Mouse (Mus musculus) myocyte (in vitro differentiated cells): Measurements from ENCODE around the gene Dnlz. TPM values are rescaled to one million over a fixed set of nuclear protein-coding genes. Genes with fewer than 3 reads are reported as not detected.
A peak's percentile ranks its signal among the peaks of the same experiment; 100 is the strongest.

Experiments used
- H3K27me3 ChIP-seq: one replicate; pipeline ENCODE4 v1.6.1; 2011; ENCODE audit not compliant: control insufficient read depth, insufficient read depth, insufficient read length
- H3K36me3 ChIP-seq: one replicate; pipeline ENCODE4 v1.6.1; 2011; ENCODE audit not compliant: control insufficient read depth, insufficient read depth
- H3K4me2 ChIP-seq: one replicate; pipeline ENCODE4 v1.6.1; 2011; ENCODE audit warnings: low read depth, control low read depth
- H3K4me3 ChIP-seq: one replicate; pipeline ENCODE4 v1.5.1; 2011; ENCODE audit warnings: mild to moderate bottlenecking, control low read depth, moderate library complexity
- H3K79me2 ChIP-seq: one replicate; pipeline ENCODE4 v1.6.1; 2011; ENCODE audit not compliant: control insufficient read depth, insufficient read depth
- H3ac ChIP-seq: one replicate; pipeline ENCODE4 v1.6.1; 2011; ENCODE audit not compliant: control insufficient read depth, insufficient read length
- CEBPB ChIP-seq: IDR thresholded peaks from 2 replicates; pipeline ENCODE4 v1.6.1; 2011; ENCODE audit warnings: mild to moderate bottlenecking, moderate library complexity; ENCODE audit not compliant: poor library complexity, insufficient read depth, severe bottlenecking
- E2F4 ChIP-seq: IDR thresholded peaks from one replicate; pipeline ENCODE4 v1.6.1; 2011; ENCODE audit warnings: mild to moderate bottlenecking, control low read depth, moderate library complexity; ENCODE audit not compliant: insufficient read depth
- MAX ChIP-seq: IDR thresholded peaks from one replicate; pipeline ENCODE4 v1.6.1; 2011; ENCODE audit warnings: low read depth, mild to moderate bottlenecking, control low read depth
- MYOD1 ChIP-seq, 3 experiments: IDR thresholded peaks; one replicate each; pipeline ENCODE4 v1.6.1; 2011; ENCODE audit warnings: control low read depth in 2 of 3, low read depth in 2 of 3, mild to moderate bottlenecking in 2 of 3, moderate library complexity in 1 of 3; ENCODE audit not compliant: insufficient read length in 2 of 3, control insufficient read depth in 1 of 3
- MYOG ChIP-seq, 3 experiments: IDR thresholded peaks; one replicate each; pipeline ENCODE4 v1.6.1; 2011; ENCODE audit warnings: control low read depth in 2 of 3, low read depth in 2 of 3, mild to moderate bottlenecking in 2 of 3; ENCODE audit not compliant: insufficient read length in 2 of 3, control insufficient read depth in 1 of 3, insufficient read depth in 1 of 3
- POLR2A ChIP-seq: IDR thresholded peaks from one replicate; pipeline ENCODE4 v1.6.1; 2011; ENCODE audit warnings: low read depth, mild to moderate bottlenecking, control low read depth, moderate library complexity; ENCODE audit not compliant: insufficient read length
- POLR2AphosphoS2 ChIP-seq: IDR thresholded peaks from one replicate; pipeline ENCODE4 v1.6.1; 2011; ENCODE audit warnings: low read depth, control low read depth; ENCODE audit not compliant: insufficient read length
- REST ChIP-seq: IDR thresholded peaks from one replicate; pipeline ENCODE4 v1.6.1; 2011; ENCODE audit warnings: mild to moderate bottlenecking, control low read depth, moderate library complexity; ENCODE audit not compliant: insufficient read depth, insufficient read length
- SRF ChIP-seq: IDR thresholded peaks from one replicate; pipeline ENCODE4 v1.6.1; 2011; ENCODE audit warnings: low read depth; ENCODE audit not compliant: control insufficient read depth, insufficient read length
- TCF12 ChIP-seq: IDR thresholded peaks from one replicate; pipeline ENCODE4 v1.6.1; 2011; ENCODE audit warnings: mild to moderate bottlenecking, control low read depth; ENCODE audit not compliant: poor library complexity, insufficient read depth, severe bottlenecking
- TCF3 ChIP-seq: IDR thresholded peaks from one replicate; pipeline ENCODE4 v1.6.1; 2011; ENCODE audit warnings: low read depth, control low read depth; ENCODE audit not compliant: insufficient read length
- USF1 ChIP-seq: IDR thresholded peaks from one replicate; pipeline ENCODE4 v1.6.1; 2011; ENCODE audit warnings: low read depth, mild to moderate bottlenecking, control low read depth, moderate library complexity
- polyA plus RNA-seq: library from polyadenylated mRNA; unstranded; fragments of >200 nt; fragmentation: generic; extraction: Trizol; gene quantifications from one replicate; pipeline ENCODE4 v1.2.1, GENCODE M21; 2012; ENCODE audit warnings: missing spikeins

The Dnlz gene
- polyA plus RNA-seq, 1 experiment, result 28.4 TPM

DNA sequence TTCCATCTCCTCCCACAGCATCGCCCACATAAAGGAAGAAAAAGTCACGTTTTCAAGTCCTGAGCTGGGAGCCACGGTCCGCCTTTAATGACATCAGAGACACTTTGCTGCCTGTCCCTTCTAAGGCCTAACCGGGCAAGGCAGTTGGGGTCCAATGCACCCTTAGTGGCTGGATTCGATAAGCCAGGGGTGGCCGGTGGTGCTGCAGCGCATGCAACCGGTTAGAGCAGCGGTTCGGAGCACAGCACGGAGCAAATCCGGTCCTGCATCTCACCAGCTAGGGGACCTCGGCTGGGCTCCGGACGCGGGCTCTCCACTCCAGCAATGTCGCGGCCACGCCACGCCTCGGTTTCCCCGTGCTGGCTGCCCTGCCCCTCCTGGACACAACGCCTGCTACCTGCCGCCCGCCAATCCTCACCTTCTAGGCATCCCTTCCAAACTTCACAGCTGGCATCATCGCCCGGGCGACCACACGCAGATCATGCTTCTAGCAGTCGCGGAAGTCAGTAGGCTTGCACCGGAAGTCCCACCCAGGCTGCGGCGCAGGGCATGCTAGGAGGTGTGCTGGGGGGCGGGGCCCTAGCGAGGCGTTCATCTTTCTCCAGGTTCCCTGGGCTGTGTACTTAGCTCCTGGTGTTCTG lies 28.3 kb upstream of the Dnlz start, which contains the start of gene Snapc4:
Snapc4 (minus strand) TSS at position 523 of the 641 bp plus-strand sequence.
- Histone ChIP-seq H3K4me3 (peak within 1 kb of the TSS; percentile 84), H3K4me2 (peak within 1 kb of the TSS; percentile 99), H3ac (peak within 1 kb of the TSS; percentile 54), H3K79me2 (peaks cover 15% of the 10 kb centered on the region), H3K27me3 (no peaks in the 10 kb centered on the region), H3K36me3 (peaks cover 26% of the 10 kb centered on the region)
- peak; percentile 84 for TF ChIP-seq POLR2AphosphoS2
- TF ChIP-seq MAX, result no peak
- peak; percentile 90 for TF ChIP-seq POLR2A
- peak; percentile 20 for TF ChIP-seq SRF
- TF ChIP-seq MYOG (IDR thresholded peaks at IDR 0.05; ENCODE audit: control insufficient read depth in 1 of 3, insufficient read depth in 1 of 3, insufficient read length in 2 of 3, low read depth in 2 of 3), result peak in 1 of 3 experiments; percentile 7
- TF ChIP-seq MYOD1 (IDR thresholded peaks at IDR 0.05; ENCODE audit: control insufficient read depth in 1 of 3, insufficient read length in 2 of 3, low read depth in 2 of 3), result peak in 1 of 3 experiments; percentile 5

DNA sequence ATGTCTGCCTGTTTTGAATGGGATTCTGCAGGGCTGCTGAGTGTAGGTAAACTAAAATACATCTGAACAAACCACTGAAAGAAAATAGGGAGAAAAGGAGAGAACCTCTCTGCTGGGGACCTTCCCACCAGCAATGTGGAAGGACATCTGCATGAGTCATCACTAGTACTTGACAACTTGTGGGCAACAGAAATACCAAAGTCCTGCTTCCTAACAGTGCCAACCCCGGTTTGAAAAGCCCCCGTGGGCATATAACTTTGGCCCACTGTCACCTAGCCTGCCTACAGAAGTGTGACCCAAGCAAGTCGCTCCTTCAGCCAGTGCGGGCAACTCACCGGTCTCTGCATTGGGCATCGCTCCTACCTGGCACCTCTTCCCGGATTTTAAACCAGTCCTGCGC lies 20.5 kb upstream of the Dnlz start:
- TF ChIP-seq MYOG (IDR thresholded peaks at IDR 0.05; ENCODE audit: control insufficient read depth in 1 of 3, insufficient read depth in 1 of 3, insufficient read length in 2 of 3, low read depth in 2 of 3) (no peak), POLR2AphosphoS2 (no peak), USF1 (no peak), REST (no peak), CEBPB (no peak), E2F4 (no peak), POLR2A (no peak), MYOD1 (IDR thresholded peaks at IDR 0.05; ENCODE audit: control insufficient read depth in 1 of 3, insufficient read length in 2 of 3, low read depth in 2 of 3) (no peak), SRF (no peak), TCF12 (no peak), TCF3 (no peak), MAX (no peak)
- no peaks in the 10 kb centered on the region for H3K79me2 ChIP-seq
- peaks cover 46% of the 10 kb centered on the region for H3K36me3 ChIP-seq
- H3K4me3 ChIP-seq, result no peak overlapping the region
- no peak overlapping the region for H3ac ChIP-seq
- H3K4me2 ChIP-seq, result no peak overlapping the region
- H3K27me3 ChIP-seq, result no peaks in the 10 kb centered on the region

DNA sequence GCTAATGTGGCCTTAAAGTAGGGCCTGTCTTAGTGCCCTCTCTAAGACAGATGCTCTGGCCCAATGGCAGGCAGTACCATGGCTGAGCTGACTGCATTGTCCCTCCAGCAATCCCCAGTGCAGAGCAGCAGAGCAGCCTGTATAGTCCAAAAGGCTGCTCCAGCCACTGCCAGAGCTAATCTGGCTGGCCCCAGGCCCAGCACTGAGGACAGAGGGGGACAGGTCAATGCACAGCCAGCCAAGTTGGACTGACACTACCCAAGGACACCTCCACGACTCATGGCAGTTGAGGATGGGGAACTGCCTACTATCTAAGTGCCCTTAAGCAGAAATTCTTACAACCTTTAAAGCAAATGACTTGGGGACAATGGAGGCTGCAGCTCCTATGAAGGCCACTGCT lies 16.7 kb upstream of the Dnlz start:
- no peak for TF ChIP-seq SRF
- TF ChIP-seq E2F4, result no peak
- no peak for TF ChIP-seq TCF3
- H3K36me3 ChIP-seq, result peaks cover 34% of the 10 kb centered on the region
- H3ac ChIP-seq, result no peak overlapping the region
- no peak overlapping the region for H3K4me3 ChIP-seq
- H3K27me3 ChIP-seq, result no peaks in the 10 kb centered on the region
- no peak overlapping the region for H3K4me2 ChIP-seq
- H3K79me2 ChIP-seq, result no peaks in the 10 kb centered on the region

DNA sequence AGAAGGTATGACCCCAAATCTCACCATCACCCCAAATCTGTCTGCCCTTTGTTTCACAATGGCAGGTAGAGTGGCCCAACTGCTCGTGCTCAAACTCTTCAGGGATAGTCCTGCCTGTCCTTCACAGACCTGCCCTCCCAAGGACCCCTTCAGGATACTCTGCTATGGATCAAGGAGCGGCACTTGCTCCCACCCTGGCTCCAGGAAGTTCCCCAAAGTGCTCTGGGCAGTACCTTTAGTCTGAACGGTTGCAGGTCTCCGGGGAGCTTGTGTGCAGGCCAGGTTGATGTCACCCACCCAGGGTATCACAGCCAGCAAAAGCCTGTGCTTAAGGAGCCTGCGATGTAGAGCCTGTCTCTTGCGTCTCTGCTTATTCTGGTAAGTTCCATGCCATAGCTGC lies 16.0 kb upstream of the Dnlz start:
- H3K4me3 ChIP-seq, result no peak overlapping the region
- no peaks in the 10 kb centered on the region for H3K27me3 ChIP-seq
- no peak overlapping the region for H3ac ChIP-seq
- peaks cover 31% of the 10 kb centered on the region for H3K36me3 ChIP-seq
- no peaks in the 10 kb centered on the region for H3K79me2 ChIP-seq
- TF ChIP-seq USF1 (no peak), POLR2AphosphoS2 (no peak), MYOD1 (IDR thresholded peaks at IDR 0.05; ENCODE audit: control insufficient read depth in 1 of 3, insufficient read length in 2 of 3, low read depth in 2 of 3) (no peak), CEBPB (no peak), POLR2A (no peak), E2F4 (no peak), TCF3 (no peak), TCF12 (no peak), REST (no peak), MYOG (IDR thresholded peaks at IDR 0.05; ENCODE audit: control insufficient read depth in 1 of 3, insufficient read depth in 1 of 3, insufficient read length in 2 of 3, low read depth in 2 of 3) (no peak)
- no peak overlapping the region for H3K4me2 ChIP-seq

DNA sequence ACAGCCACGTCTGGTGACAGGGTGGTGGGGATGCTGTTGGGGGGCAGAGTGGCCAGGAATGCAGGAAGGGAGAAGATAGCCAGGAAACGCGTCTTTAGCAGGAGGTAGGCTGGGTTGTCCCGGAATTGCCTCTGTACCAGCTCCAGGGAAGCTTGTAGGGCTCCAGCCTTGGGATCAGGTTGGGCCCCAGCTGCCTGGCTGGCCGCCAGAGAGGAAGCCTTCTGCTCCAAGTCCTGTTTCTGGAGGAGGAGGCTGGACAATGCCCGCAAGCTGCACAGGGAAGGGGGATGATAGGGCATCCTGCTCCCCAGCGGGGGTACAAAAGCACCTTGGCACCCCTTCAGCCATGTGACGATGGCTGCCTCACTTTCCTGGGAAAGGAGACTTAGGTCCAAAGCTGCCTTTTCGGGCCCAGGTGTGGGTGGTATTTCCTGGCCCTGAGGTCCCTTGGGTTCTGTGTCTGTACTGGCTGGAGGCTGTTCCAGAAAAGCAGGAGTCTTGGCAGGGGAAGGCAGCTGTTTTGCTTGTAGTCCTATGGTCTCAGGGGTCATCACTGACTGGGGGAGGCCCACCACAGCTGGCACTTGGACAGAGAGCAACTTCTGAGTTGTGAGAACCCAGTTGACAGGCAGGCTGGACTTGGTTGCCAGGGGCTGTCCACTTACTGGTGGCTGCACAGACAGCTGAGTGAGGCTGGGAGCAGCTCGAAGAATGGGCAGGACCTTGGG lies 13.0 kb upstream of the Dnlz start:
- H3K79me2 ChIP-seq, result no peaks in the 10 kb centered on the region
- no peak overlapping the region for H3K4me2 ChIP-seq
- no peak overlapping the region for H3K4me3 ChIP-seq
- TF ChIP-seq CEBPB (no peak), POLR2AphosphoS2 (peak; percentile 0)
- no peak overlapping the region for H3ac ChIP-seq
- H3K36me3 ChIP-seq, result peaks cover 15% of the 10 kb centered on the region
- H3K27me3 ChIP-seq, result no peaks in the 10 kb centered on the region
